Comparison of ENCODE assay signal across 9 mouse cellular contexts in genomic region chr9:50841079-50841789, GRCm38 (mm10). TPM values are rescaled to one million over a fixed set of nuclear protein-coding genes. Genes with fewer than 3 reads are reported as not detected.
A peak's percentile ranks its signal among the peaks of the same experiment; 100 is the strongest.
DNase-seq lines count a peak whose midpoint lies in the region.
"Had no signal": no experiment of that assay in that cellular context is flagged by ENCODE, and none has a peak within 500 bp of the region (broad histone marks: within the 10 kb centered on the region; RNA-seq: fewer than 3 reads in every experiment).

No protein-coding gene starts in this region.

- no peaks in the 10 kb centered on the region for H3K9me3 ChIP-seq in hindbrain, embryonic 10.5 days
- H3K9me3 ChIP-seq: forebrain, embryonic 13.5 days had no signal

- no peaks in the 10 kb centered on the region for H3K4me1 ChIP-seq in hindbrain, embryonic 10.5 days (replicated peaks)
- H3K4me1 ChIP-seq: forebrain, embryonic 13.5 days had no signal

- H3K36me3 ChIP-seq in hindbrain, embryonic 10.5 days, result peaks cover 28% of the 10 kb centered on the region

- WGBS in hindbrain, embryonic 10.5 days, result 91% methylated on average over 13 of the region's 13 CpGs

- peak; percentile 44 for DNase-seq in adrenal gland, postnatal 10 days
- DNase-seq in adrenal gland, postnatal 25 days, result no peak
- DNase-seq in MEL-GATA-1-ER (ENCODE audit: extremely low read depth, low read depth), result peak; percentile 80
- DNase-seq in heart, postnatal 10 days, result peak; percentile 64 to 68
- DNase-seq in lung, postnatal 25 days (ENCODE audit: low spot score), result peak; percentile 68
- no peak for DNase-seq in kidney, adult 11 months
- DNase-seq in urinary bladder, postnatal 36 days (ENCODE audit: low spot score in 2 of 2), result no peak
- no peak for DNase-seq in hindbrain, embryonic 10.5 days (ENCODE audit: low spot score)

- no peak overlapping the region for H3K4me3 ChIP-seq in hindbrain, embryonic 10.5 days
- H3K4me3 ChIP-seq: forebrain, embryonic 13.5 days had no signal

- H3K27ac ChIP-seq in hindbrain, embryonic 10.5 days, result no peak overlapping the region
- H3K27ac ChIP-seq: forebrain, embryonic 13.5 days had no signal

- intact Hi-C loops in heart, postnatal 10 days (cut with DNase I), result no loop called here

- H3K27me3 ChIP-seq in hindbrain, embryonic 10.5 days (ENCODE audit: insufficient read depth, poor library complexity, severe bottlenecking), result no peaks in the 10 kb centered on the region
- H3K27me3 ChIP-seq: forebrain, embryonic 13.5 days had no signal

RNA-seq across cellular contexts. Expression of gene Ppp2r1b, which starts 3.9 kb away (rescaled TPM):
- 10 to 100 TPM; 35.1 to 36.5 TPM for total RNA-seq in adrenal gland, postnatal 10 days (2021)
- total RNA-seq in adrenal gland, postnatal 25 days (2021), result 28.4 and 29.6 TPM in 2 replicates
- 10 to 100 TPM; 14.7 to 16.4 TPM for total RNA-seq in heart, postnatal 10 days (2021)
- 120 and 147 TPM in 2 replicates for polyA plus RNA-seq in hindbrain, embryonic 10.5 days (2016; fragmentation: Nextera tagmentation; extraction: Ambion mirVana)

Comparison
In these comparisons a context has a peak if more than half of its experiments do, and no peak if none do; other contexts are left out.
1. DNase-seq: peak in adrenal gland, postnatal 10 days (single experiment), MEL-GATA-1-ER (single experiment), heart, postnatal 10 days (2 of 2) and lung, postnatal 25 days (single experiment); none in adrenal gland, postnatal 25 days (single experiment), kidney, adult 11 months (single experiment), urinary bladder, postnatal 36 days (0 of 2) and hindbrain, embryonic 10.5 days (single experiment).